Mouse (Mus musculus) G1E-ER4 (cell line): ENCODE measurements around the gene 6030468B19Rik. TPM values are rescaled to one million over a fixed set of nuclear protein-coding genes. Genes with fewer than 3 reads are reported as not detected.

Experiments
- GATA1 ChIP-seq: IDR thresholded peaks from one replicate; pipeline ENCODE4 v1.8.0; 2012; ENCODE audit warnings: low read length, inconsistent platforms
- polyA plus RNA-seq: library from polyadenylated mRNA; stranded (reverse); fragments of >175 nt; gene quantifications from 2 replicates; pipeline ENCODE4 v1.2.3, GENCODE M21; 2012

6030468B19Rik gene
- polyA plus RNA-seq, 1 experiment: 31.1 TPM

GRCm38 (mm10) chr11:117774925-117775324 lies 22.5 kb upstream of the 6030468B19Rik start:
- no peak for TF ChIP-seq GATA1

GRCm38 (mm10) chr11:117775540-117775939 lies 21.9 kb upstream of the 6030468B19Rik start:
- TF ChIP-seq GATA1: no peak

- TF ChIP-seq GATA1: no peak
These were observed 21.2 kb upstream of the 6030468B19Rik start for GRCm38 (mm10) chr11:117776085-117776792.

GRCm38 (mm10) chr11:117777111-117777510 lies 20.3 kb upstream of the 6030468B19Rik start:
- TF ChIP-seq GATA1: no peak

- no peak for TF ChIP-seq GATA1
These were observed 19.4 kb upstream of the 6030468B19Rik start for GRCm38 (mm10) chr11:117778031-117778430.

GRCm38 (mm10) chr11:117778851-117779433 lies 18.5 kb upstream of the 6030468B19Rik start:
- TF ChIP-seq GATA1: no peak

GRCm38 (mm10) chr11:117779434-117780198 lies 17.8 kb upstream of the 6030468B19Rik start:
- no peak for TF ChIP-seq GATA1

- no peak for TF ChIP-seq GATA1
These were observed 17.3 kb upstream of the 6030468B19Rik start for GRCm38 (mm10) chr11:117780199-117780515.

- TF ChIP-seq GATA1: no peak
These were observed 16.8 kb upstream of the 6030468B19Rik start for GRCm38 (mm10) chr11:117780582-117781111.

- TF ChIP-seq GATA1: no peak
These were observed 16.1 kb upstream of the 6030468B19Rik start for GRCm38 (mm10) chr11:117781199-117781821.

- TF ChIP-seq GATA1: no peak
These were observed 15.3 kb upstream of the 6030468B19Rik start, which contains the start of the genes Tmc8 and Tmc6 for GRCm38 (mm10) chr11:117781993-117782704. Gene Tmc8, plus strand, starts transcription at chr11:117782076. Gene Tmc6, minus strand, starts transcription at chr11:117782198.

GRCm38 (mm10) chr11:117782705-117783034 lies 14.8 kb upstream of the 6030468B19Rik start:
- TF ChIP-seq GATA1: no peak

GRCm38 (mm10) chr11:117783089-117783488 lies 14.4 kb upstream of the 6030468B19Rik start:
- no peak for TF ChIP-seq GATA1

GRCm38 (mm10) chr11:117783683-117784309 lies 13.7 kb upstream of the 6030468B19Rik start:
- TF ChIP-seq GATA1: no peak

GRCm38 (mm10) chr11:117786294-117786693 lies 11.2 kb upstream of the 6030468B19Rik start:
- TF ChIP-seq GATA1: no peak
